Mouse (Mus musculus) left cerebral cortex, adult 9 months (tissue): ENCODE measurements around the gene Slc25a26.

ENCODE experiments used
- DNase-seq, 2 experiments: peaks; one replicate each; pipeline ENCODE4 v3.0.0; 2022; ENCODE audit warnings: low spot score in 2 of 2

Slc25a26 gene

GRCm38 (mm10) chr6:94640297-94640696 lies 140.2 kb downstream of the Slc25a26 start:
- peak in 1 of 2 experiments; percentile 35 for DNase-seq

GRCm38 (mm10) chr6:94642048-94642447 lies 141.9 kb downstream of the Slc25a26 start:
- DNase-seq: no peak

- DNase-seq: no peak
Observed at GRCm38 (mm10) chr6:94643989-94644388, 143.9 kb downstream of the Slc25a26 start.

- DNase-seq: no peak
Observed at GRCm38 (mm10) chr6:94644641-94645040, 144.5 kb downstream of the Slc25a26 start.

GRCm38 (mm10) chr6:94645723-94646122 lies 145.6 kb downstream of the Slc25a26 start:
- DNase-seq: no peak

GRCm38 (mm10) chr6:94646274-94646863 lies 146.2 kb downstream of the Slc25a26 start:
- DNase-seq: no peak

- no peak for DNase-seq
Observed at GRCm38 (mm10) chr6:94646902-94647301, 146.8 kb downstream of the Slc25a26 start.

GRCm38 (mm10) chr6:94647574-94648430 lies 147.7 kb downstream of the Slc25a26 start:
- peak in 1 of 2 experiments; percentile 32 for DNase-seq

- DNase-seq: no peak
Observed at GRCm38 (mm10) chr6:94648496-94648895, 148.4 kb downstream of the Slc25a26 start.

GRCm38 (mm10) chr6:94649637-94650036 lies 149.5 kb downstream of the Slc25a26 start:
- no peak for DNase-seq

- no peak for DNase-seq
Observed at GRCm38 (mm10) chr6:94651541-94651940, 151.4 kb downstream of the Slc25a26 start.

- no peak for DNase-seq
Observed at GRCm38 (mm10) chr6:94652659-94653213, 152.6 kb downstream of the Slc25a26 start.

- DNase-seq: no peak
Observed at GRCm38 (mm10) chr6:94653388-94654316, 153.5 kb downstream of the Slc25a26 start.
